Mouse (Mus musculus): ENCODE results near the gene Nol10. TPM values are rescaled to one million over a fixed set of nuclear protein-coding genes. Genes with fewer than 3 reads are reported as not detected.
A peak's percentile ranks its signal among the peaks of the same experiment; 100 is the strongest.

Nol10 gene
- polyA plus RNA-seq, 1 experiment, result 13.2 TPM

DNA sequence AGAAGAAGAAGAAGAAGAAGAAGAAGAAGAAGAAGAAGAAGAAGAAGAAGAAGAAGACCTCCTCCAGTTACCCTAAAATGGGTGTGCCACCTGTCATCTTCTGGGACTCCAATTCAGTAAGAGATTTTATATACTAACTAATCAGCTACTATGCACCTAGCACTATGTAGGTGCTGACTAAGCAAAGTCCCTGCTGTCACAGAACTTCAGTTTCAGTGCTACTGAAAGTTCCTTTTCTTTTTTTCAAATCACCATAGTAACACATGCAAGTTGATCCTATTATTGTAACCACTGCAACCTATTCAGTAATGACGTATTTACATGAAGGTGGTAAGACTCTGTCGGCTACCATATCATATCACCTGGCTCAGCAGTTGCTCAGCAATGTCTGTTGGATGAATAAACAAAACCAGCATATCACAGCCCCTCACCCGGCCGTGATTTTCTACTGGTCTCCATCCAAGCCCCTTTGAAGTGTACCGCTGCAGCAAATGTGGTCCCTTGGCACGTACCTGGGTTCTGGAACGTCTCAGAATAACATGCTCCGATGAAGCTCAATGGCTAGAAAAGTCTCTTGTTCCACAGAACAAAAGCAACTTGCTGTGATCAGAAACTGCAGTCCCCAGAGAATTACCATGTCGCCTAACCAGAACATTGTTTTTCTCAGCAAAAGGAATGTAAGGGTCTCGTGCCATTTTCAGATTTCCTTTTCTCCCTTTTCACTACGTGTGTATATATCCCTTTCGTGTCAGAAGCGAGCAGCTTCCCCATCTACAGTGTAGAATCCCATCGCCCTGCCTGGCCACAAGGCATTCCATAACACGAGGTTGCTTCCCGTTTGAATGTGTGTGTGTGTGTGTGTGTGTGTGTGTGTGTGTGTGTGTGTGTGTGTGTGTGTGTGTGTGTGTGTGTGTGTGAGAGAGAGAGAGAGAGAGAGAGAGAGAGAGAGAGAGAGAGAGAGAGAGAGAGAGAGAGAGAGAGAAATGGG lies 37.1 kb upstream of the Nol10 start:
- no peaks in the 10 kb centered on the region for H3K27me3 ChIP-seq (ENCODE audit: control insufficient read depth, insufficient read depth, insufficient read length)
- TF ChIP-seq MYOG (IDR thresholded peaks at IDR 0.05; ENCODE audit: control insufficient read depth in 1 of 3, insufficient read depth in 1 of 3, insufficient read length in 2 of 3, low read depth in 2 of 3) (no peak), SRF (IDR thresholded peaks at IDR 0.05; ENCODE audit: control insufficient read depth, insufficient read length, low read depth) (no peak), POLR2AphosphoS2 (IDR thresholded peaks at IDR 0.05; ENCODE audit: insufficient read length, low read depth) (no peak), REST (IDR thresholded peaks at IDR 0.05; ENCODE audit: insufficient read depth, insufficient read length) (no peak), MYOD1 (IDR thresholded peaks at IDR 0.05; ENCODE audit: control insufficient read depth in 1 of 3, insufficient read length in 2 of 3, low read depth in 2 of 3) (no peak), E2F4 (IDR thresholded peaks at IDR 0.05; ENCODE audit: insufficient read depth) (no peak), USF1 (IDR thresholded peaks at IDR 0.05; ENCODE audit: low read depth) (no peak), TCF3 (IDR thresholded peaks at IDR 0.05; ENCODE audit: insufficient read length, low read depth) (no peak), CEBPB (IDR thresholded peaks at IDR 0.05; ENCODE audit: insufficient read depth, poor library complexity, severe bottlenecking) (no peak), MAX (IDR thresholded peaks at IDR 0.05; ENCODE audit: low read depth) (no peak), POLR2A (IDR thresholded peaks at IDR 0.05; ENCODE audit: insufficient read length, low read depth) (no peak), TCF12 (IDR thresholded peaks at IDR 0.05; ENCODE audit: insufficient read depth, poor library complexity, severe bottlenecking) (no peak)
- no peak overlapping the region for H3K4me2 ChIP-seq (ENCODE audit: low read depth)

DNA sequence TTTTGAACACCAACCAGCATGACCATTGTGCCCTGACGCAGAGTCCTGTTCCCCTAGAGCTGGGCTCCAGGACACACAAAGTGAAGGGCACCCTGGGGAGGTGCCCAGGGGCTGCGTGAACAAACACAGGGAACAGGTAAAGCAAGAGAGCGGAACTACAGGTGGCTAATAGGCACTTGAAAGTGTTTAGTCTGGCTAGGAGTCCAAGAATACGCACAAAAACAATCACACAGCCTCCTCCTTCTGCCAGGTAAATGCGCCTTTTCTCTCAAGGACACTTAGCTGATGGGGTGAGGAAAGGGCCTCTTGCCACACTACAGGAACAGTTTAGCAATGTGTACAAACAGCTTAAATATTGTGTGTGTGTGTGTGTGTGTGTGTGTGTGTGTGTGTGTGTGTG lies 32.2 kb upstream of the Nol10 start:
- no peak overlapping the region for H3K4me3 ChIP-seq

More for the DNA sequence above, 37.1 kb upstream of the Nol10 start:
- no peaks in the 10 kb centered on the region for H3K79me2 ChIP-seq (ENCODE audit: control insufficient read depth, insufficient read depth)
- no peak overlapping the region for H3K4me3 ChIP-seq
- H3K36me3 ChIP-seq (ENCODE audit: control insufficient read depth, insufficient read depth), result no peaks in the 10 kb centered on the region
- no peak overlapping the region for H3ac ChIP-seq (ENCODE audit: control insufficient read depth, insufficient read length)

DNA sequence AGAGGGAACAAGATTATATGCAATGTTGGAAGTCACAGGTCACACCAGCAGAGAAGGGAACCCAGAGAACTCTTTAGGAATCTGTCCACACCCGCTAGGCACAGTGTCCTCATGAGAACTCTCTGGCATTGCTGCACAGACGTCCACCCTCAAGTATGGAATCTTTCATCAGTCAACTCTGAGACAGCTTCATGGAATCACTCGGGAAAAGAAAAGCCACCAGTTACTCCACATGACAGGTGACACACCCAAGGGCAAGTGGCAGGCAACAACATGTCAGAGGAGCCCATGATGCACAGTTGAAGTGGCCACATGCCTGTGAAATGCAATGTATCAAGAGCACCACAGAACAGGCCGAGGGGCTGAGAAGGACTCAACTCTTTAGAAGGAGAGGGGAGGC lies 30.3 kb upstream of the Nol10 start:
- TF ChIP-seq CEBPB (IDR thresholded peaks at IDR 0.05; ENCODE audit: insufficient read depth, poor library complexity, severe bottlenecking) (no peak), MYOG (IDR thresholded peaks at IDR 0.05; ENCODE audit: control insufficient read depth in 1 of 3, insufficient read depth in 1 of 3, insufficient read length in 2 of 3, low read depth in 2 of 3) (peak in 1 of 3 experiments; percentile 71), TCF3 (IDR thresholded peaks at IDR 0.05; ENCODE audit: insufficient read length, low read depth) (no peak), POLR2A (IDR thresholded peaks at IDR 0.05; ENCODE audit: insufficient read length, low read depth) (no peak), REST (IDR thresholded peaks at IDR 0.05; ENCODE audit: insufficient read depth, insufficient read length) (no peak), SRF (IDR thresholded peaks at IDR 0.05; ENCODE audit: control insufficient read depth, insufficient read length, low read depth) (no peak), E2F4 (IDR thresholded peaks at IDR 0.05; ENCODE audit: insufficient read depth) (no peak), MYOD1 (IDR thresholded peaks at IDR 0.05; ENCODE audit: control insufficient read depth in 1 of 3, insufficient read length in 2 of 3, low read depth in 2 of 3) (peak in 1 of 3 experiments; percentile 48), USF1 (IDR thresholded peaks at IDR 0.05; ENCODE audit: low read depth) (no peak), MAX (IDR thresholded peaks at IDR 0.05; ENCODE audit: low read depth) (no peak)

More for the DNA sequence above, 32.2 kb upstream of the Nol10 start:
- TF ChIP-seq REST (IDR thresholded peaks at IDR 0.05; ENCODE audit: insufficient read depth, insufficient read length), result no peak
- no peak for TF ChIP-seq TCF3 (IDR thresholded peaks at IDR 0.05; ENCODE audit: insufficient read length, low read depth)
- no peak for TF ChIP-seq MYOG (IDR thresholded peaks at IDR 0.05; ENCODE audit: control insufficient read depth in 1 of 3, insufficient read depth in 1 of 3, insufficient read length in 2 of 3, low read depth in 2 of 3)
- no peak for TF ChIP-seq POLR2A (IDR thresholded peaks at IDR 0.05; ENCODE audit: insufficient read length, low read depth)
- TF ChIP-seq E2F4 (IDR thresholded peaks at IDR 0.05; ENCODE audit: insufficient read depth), result no peak
- TF ChIP-seq TCF12 (IDR thresholded peaks at IDR 0.05; ENCODE audit: insufficient read depth, poor library complexity, severe bottlenecking), result no peak
- no peak for TF ChIP-seq SRF (IDR thresholded peaks at IDR 0.05; ENCODE audit: control insufficient read depth, insufficient read length, low read depth)
- Histone ChIP-seq H3K79me2 (ENCODE audit: control insufficient read depth, insufficient read depth) (no peaks in the 10 kb centered on the region), H3ac (ENCODE audit: control insufficient read depth, insufficient read length) (no peak overlapping the region), H3K4me2 (ENCODE audit: low read depth) (no peak overlapping the region), H3K27me3 (ENCODE audit: control insufficient read depth, insufficient read depth, insufficient read length) (no peaks in the 10 kb centered on the region), H3K36me3 (ENCODE audit: control insufficient read depth, insufficient read depth) (no peaks in the 10 kb centered on the region)

DNA sequence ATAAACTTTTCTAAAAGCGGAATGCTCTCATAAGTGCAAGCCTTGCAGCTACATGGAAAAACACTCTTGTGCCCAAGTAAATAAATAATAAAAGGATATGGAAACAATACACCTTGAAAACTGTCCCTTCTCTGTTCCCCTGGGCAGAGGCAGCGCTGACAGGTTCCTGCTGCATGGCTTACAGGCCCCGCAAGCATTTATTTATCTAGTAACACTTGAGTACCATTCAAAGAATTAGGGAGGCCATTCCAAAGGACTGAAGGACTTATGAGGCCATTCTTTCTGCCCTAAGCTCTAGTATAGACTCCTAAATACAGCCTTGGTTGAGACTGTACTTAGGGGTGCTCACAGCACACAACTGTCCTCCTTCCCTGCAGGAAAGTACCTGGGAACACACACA lies 29.8 kb upstream of the Nol10 start:
- no peak for TF ChIP-seq CEBPB (IDR thresholded peaks at IDR 0.05; ENCODE audit: insufficient read depth, poor library complexity, severe bottlenecking)
- no peak for TF ChIP-seq MAX (IDR thresholded peaks at IDR 0.05; ENCODE audit: low read depth)
- TF ChIP-seq MYOG (IDR thresholded peaks at IDR 0.05; ENCODE audit: control insufficient read depth in 1 of 3, insufficient read depth in 1 of 3, insufficient read length in 2 of 3, low read depth in 2 of 3), result no peak
- no peak for TF ChIP-seq POLR2A (IDR thresholded peaks at IDR 0.05; ENCODE audit: insufficient read length, low read depth)
- TF ChIP-seq TCF3 (IDR thresholded peaks at IDR 0.05; ENCODE audit: insufficient read length, low read depth), result no peak
- TF ChIP-seq SRF (IDR thresholded peaks at IDR 0.05; ENCODE audit: control insufficient read depth, insufficient read length, low read depth), result no peak
- TF ChIP-seq MYOD1 (IDR thresholded peaks at IDR 0.05; ENCODE audit: control insufficient read depth in 1 of 3, insufficient read length in 2 of 3, low read depth in 2 of 3), result no peak
- TF ChIP-seq REST (IDR thresholded peaks at IDR 0.05; ENCODE audit: insufficient read depth, insufficient read length), result no peak
- no peak for TF ChIP-seq TCF12 (IDR thresholded peaks at IDR 0.05; ENCODE audit: insufficient read depth, poor library complexity, severe bottlenecking)
- TF ChIP-seq E2F4 (IDR thresholded peaks at IDR 0.05; ENCODE audit: insufficient read depth), result no peak
- TF ChIP-seq POLR2AphosphoS2 (IDR thresholded peaks at IDR 0.05; ENCODE audit: insufficient read length, low read depth), result no peak
- no peak for TF ChIP-seq USF1 (IDR thresholded peaks at IDR 0.05; ENCODE audit: low read depth)

More for the DNA sequence above, 30.3 kb upstream of the Nol10 start:
- Histone ChIP-seq H3K36me3 (ENCODE audit: control insufficient read depth, insufficient read depth) (no peaks in the 10 kb centered on the region), H3K4me3 (no peak overlapping the region), H3ac (ENCODE audit: control insufficient read depth, insufficient read length) (no peak overlapping the region), H3K79me2 (ENCODE audit: control insufficient read depth, insufficient read depth) (no peaks in the 10 kb centered on the region), H3K4me2 (ENCODE audit: low read depth) (peak overlapping the region; percentile 8), H3K27me3 (ENCODE audit: control insufficient read depth, insufficient read depth, insufficient read length) (peaks cover 4% of the 10 kb centered on the region)

More for the DNA sequence above, 29.8 kb upstream of the Nol10 start:
- Histone ChIP-seq H3K36me3 (ENCODE audit: control insufficient read depth, insufficient read depth) (no peaks in the 10 kb centered on the region), H3K79me2 (ENCODE audit: control insufficient read depth, insufficient read depth) (no peaks in the 10 kb centered on the region), H3K4me3 (no peak overlapping the region), H3K4me2 (ENCODE audit: low read depth) (no peak overlapping the region), H3ac (ENCODE audit: control insufficient read depth, insufficient read length) (no peak overlapping the region), H3K27me3 (ENCODE audit: control insufficient read depth, insufficient read depth, insufficient read length) (peaks cover 9% of the 10 kb centered on the region)
